Mouse (Mus musculus) left cerebral cortex, adult 8-10 months (tissue): ENCODE measurements around the gene Zfp846. TPM values are rescaled to one million over a fixed set of nuclear protein-coding genes. Genes with fewer than 3 reads are reported as not detected.
"Not testable (repeated sequence)": the region's sequence is repeated elsewhere in the genome, so short reads cannot be mapped to it uniquely, and the experiment has no call there.

Source experiments
- DNase-seq, 2 experiments: peaks; one replicate each; pipeline ENCODE4 v3.0.0; 2022; ENCODE audit warnings: low spot score in 2 of 2
- total RNA-seq, 4 experiments: library from RNA; stranded (reverse); gene quantifications; 2 replicates each; pipeline ENCODE4 v1.2.4; 2022

Gene Zfp846
- 10 to 100 TPM; 16.4 to 21.1 (median 18.7) TPM for total RNA-seq

DNA sequence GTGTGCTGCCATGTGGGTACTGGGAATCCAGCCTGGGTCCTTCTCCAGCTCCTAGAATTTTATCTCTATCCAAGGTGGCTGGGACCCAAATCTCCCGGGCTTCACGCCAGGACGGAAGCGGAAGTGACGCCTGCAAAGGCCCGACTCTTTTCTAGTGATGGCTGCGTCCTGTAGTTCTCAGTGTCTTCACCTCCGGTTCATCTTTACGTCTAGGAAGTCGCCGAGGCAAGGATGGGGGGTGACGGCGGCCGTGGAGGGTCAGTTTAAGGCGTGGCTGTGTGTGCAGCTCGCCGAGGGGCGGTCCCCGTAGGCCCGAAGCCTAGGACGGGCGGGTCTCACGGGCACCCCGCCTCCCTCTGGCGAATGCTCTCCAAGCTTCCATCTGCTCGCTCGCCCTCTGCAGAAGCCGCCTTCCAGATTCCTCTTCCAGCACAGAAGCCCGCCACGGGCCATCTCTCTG is at the start of gene Zfp846:
Zfp846 (plus strand) TSS at position 117 of the 460 bp plus-strand sequence.
- DNase-seq, result peak; percentile 99 to 100

DNA sequence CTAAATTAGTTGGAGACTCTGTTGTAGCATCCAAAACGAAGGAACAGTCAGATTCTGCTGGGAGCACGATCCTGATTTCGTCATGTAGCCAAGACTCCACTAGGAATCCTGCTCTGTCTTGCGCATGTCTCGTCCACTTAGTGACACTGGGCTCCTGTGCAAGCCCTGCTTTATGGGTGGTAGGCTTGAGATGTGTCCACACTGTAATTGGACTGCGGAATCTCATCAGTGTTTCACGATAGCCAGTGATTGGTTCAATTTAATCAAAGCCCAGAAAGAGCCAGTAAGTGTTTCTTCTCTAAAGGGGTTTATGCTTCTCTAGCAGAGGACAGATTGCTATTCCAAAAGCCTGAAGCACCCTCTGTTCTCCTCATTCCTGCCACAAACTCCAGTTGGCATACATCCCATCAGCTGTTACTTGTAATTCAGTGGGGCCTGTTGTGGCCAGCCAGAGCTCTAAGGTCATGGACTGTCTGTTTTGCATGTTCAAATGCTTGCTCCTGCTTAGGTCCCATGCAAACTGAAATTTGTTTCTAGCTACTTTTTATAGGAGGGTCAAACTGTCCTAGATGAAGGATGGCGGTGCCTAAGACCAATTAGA is 46.7 kb upstream of the Zfp846 start:
- DNase-seq, result no peak

DNA sequence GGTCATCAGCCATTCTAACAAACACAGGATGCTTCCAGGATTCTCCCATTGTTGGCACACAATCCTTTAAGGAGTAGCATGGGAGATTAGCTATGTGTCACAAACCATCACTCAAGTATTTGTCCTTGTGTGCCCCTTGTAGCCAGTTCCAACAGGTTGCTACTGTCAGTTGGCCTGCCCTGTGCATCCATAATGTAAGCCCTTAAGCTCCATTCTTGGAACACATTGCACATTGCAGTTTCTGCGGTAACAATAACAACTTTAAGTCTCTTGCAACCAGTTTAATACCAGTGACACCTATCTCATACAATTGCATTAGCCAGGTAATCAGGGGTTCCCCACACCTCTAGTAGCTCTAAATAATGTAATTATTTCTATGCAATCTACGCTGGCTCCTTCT is 44.5 kb upstream of the Zfp846 start:
- no peak for DNase-seq

DNA sequence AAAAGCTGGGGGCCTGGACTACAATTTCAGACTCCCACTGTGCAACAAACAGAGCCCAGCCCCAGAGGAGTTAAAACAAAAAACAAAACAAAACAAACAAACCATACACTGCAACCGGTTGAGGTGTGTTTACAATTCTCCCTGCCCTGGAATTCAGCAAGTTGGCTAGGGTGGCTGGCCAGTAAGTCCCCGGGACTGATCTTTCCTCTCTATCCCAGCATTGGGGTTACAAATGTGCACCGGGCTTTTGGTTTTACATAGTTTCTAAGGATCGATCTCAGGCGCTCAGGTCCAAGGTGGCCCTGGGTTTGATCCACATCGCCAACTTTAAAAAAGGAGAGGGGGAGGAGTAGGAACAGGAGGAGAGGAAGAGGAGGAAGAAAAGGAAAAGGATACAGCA is 37.6 kb upstream of the Zfp846 start:
- DNase-seq, result no peak

DNA sequence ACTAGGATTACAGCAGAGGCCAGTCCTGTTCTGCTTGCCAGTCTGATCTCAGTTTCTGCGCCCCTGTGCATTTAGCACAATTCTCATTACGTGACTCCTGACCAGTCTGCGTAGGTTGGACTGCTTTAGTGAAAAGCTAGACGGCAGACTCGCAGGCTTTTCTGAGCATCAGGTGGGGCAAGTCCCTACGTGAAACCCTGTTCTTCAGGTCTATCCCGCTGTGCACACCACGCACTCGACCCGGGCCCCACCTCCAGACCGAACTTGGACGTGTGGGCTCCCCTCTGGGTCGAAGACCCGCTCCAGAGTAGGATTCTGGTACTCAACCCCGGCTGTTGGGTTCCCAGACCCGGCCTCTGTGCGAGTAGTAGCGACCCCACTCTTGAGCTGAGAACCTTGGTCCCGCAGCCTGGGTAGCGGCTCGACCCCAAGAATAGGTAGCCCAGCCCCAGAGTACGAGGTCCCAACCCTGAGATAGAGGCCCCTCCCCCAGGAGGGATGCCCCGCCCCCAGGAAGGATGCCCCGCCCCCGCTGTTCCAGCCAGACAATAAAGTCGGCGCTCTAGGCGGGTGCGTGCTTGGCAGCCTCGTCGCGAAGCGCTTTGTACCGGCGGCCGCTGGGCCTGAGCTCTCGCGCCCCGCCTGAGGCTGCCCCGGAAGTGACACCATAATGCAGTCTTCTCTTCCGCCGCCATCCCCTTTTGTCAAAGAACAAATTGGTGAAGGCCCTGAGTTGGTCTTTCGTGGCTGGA is 36.8 kb upstream of the Zfp846 start:
- peak; percentile 54 to 66 for DNase-seq

DNA sequence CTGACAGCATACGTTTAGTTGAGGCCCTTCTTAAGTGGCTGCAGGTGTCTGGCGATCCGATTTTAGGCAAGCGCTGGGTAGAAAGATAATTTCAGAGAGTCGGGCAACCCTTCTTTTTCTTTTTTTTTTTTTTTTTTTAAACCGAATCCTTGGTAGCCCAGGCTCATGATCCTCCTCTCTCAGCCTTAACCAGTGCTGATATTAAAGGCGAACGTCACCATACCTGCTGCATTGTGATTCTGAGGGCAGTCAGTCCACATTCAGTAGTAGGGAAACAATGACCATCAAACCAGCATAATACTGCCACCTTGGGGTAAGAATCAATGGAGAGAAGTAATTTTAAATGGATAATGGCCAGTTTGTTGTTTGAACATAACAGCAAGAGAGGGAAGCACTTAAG is 35.9 kb upstream of the Zfp846 start:
- no peak for DNase-seq

DNA sequence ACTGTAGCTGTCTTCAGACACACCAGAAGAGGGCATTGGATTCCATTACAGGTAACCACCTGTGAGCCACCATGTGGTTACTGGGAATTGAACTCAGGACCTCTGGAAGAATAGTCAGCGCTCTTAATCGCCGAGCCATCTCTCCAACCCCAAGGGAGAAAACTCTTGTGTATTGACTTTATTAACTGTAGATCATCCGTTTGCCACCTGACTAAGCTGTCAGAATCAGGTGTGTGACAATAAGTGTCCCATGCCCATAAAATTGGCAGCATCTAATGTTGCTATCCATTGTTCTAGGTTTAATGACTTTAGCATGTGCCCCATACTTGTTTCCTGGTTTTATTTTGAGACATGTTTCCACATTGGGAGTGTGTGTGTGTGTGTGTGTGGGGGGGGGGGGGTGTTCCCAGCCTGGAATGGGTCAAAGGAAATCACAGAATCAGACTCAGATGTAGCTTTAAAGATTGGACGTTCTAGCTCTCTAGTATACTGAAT is 29.3 kb upstream of the Zfp846 start:
- DNase-seq, result no peak

DNA sequence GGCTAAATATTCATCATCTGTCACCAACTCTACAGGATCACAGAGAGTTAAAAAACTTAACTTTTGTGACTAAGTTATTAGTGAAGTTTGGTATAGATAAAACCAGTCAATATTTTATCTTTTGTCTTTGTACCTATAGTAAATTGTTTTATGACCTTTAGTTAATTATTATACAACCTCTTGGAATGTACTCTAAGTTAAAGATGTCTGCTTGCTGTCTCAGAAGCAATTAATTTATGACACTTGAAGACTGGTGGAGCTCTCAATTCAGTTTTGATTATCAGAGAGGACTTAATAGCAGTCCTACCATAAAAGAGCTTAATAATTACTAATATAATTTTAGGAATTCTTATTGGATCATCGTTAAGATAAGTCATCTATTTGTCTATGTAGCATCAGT is 28.4 kb upstream of the Zfp846 start:
- DNase-seq, result no peak

DNA sequence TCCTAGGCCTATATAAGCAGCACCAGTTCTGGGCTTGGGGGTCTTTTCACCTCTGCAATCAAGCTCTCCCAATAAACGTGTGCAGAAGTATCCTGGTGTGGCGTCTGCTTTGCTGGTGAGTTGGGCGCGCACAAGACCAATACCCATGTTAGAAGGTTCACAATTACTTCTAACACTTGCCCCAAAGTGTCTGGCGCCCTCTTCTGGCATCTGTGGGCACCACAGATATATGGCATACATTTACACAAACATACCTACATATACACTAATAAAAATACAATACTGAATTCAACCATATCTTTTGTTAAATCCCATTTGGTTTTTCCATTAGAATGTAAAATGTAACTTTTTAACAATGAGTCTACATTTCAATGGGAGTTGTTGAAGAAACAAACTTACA is 18.9 kb upstream of the Zfp846 start:
- DNase-seq, result no peak

DNA sequence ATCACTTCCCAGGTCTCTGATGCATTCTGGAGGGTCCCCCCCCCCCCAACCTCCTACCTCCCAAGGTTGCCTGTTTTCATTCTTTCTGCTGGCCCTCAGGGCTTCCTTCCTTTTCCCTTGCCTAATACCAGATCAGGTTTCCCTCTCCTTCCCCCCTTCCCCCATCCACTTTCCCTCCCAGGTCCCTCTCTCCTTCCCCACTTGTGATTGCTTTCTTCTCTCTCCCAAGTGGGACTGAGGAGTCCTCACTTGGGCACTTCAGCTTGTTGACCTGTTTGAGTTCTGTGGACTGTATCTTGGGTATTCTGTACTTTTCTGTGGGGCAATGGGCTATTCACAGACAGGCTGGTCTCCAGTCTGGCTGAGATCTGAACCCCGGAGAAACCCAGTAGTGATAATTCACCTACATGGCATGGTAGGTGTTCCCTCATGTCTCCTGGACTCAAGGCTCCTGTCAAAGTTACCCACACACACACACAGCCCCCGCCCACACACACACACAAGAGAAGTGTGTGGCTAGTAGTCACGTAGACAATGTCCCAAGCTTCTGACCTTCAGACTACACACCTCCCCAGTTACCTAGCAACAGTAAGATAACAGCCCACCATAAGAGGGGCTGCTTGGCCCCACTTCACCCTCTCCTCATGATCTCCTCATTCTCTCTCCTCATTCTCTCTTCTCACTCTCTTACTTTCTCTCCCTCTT is 15.6 kb upstream of the Zfp846 start:
- DNase-seq, result not testable (repeated sequence)

DNA sequence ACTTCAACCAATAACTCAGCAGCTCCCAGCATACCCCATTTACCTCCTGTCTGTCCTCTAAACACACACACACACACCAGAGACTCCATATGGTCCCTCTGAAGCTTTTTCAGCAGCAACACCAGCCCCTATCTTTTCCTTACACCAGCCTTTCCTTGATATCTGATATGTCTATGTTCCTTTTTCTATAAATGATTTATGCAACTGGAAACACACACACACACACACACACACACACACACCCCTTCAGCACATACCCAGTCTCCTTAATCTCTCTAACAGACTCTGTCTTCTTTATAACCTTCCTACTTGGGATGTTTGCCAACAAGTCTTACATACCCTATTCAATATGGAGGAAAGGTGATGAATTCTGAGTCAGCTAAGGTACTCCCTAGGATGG is 10.0 kb upstream of the Zfp846 start:
- no peak for DNase-seq

DNA sequence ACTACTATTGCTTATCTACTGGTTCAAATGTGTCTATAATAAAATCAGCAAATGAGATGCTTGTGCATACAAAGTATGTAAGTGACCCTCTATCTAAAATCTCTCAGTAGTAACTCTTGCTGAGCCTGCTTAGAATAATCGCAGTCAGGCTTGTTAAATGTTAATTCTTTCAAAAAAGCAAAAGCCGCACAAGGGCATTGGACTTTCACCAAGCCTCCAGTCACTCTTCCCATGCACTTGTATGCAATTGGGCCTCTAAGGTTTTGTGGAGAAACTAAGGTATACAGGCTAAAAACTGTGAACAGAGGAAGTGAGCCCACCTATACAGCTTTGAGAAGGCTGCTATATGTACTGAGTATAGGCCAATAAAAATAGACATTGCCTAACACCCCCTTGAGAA is 4.5 kb upstream of the Zfp846 start:
- no peak for DNase-seq

DNA sequence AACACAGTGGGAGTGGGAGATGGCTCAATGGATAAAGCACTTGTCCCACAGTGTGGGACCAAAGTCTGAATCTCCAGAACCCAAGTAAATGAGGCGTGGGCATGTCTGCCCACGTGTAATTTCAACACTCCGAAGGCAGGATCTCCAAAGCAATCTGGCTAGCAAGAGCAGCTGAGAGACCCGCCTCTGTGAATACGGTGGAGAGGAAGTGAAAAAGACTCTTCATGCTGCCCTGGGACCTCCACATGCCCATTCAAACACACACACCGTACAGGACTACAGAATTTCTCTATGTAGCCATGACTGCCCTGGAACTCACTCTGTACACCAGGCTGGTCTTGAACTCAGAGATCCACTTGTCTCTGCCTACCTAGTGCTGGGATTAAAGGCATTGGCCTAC is 20.2 kb downstream of the Zfp846 start:
- DNase-seq, result no peak

DNA sequence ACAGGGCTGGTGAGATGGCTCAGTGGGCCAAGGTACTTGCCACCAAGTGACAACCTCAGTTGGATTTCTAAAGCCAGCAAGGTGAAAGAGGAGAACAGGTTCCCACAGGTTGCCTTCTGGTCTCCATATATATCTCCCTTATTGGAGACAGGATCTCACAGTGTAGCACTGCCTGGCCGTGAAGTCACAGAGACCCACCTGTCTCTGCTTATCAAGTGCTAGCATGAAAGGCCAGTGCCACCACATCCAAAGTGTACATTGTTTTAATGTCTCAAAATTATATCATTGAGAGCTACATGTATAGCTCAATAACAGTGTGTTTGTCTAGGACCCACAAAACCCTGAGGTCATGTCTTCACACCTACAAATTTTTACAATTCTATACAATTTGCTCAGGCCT is 25.2 kb downstream of the Zfp846 start:
- DNase-seq, result no peak

DNA sequence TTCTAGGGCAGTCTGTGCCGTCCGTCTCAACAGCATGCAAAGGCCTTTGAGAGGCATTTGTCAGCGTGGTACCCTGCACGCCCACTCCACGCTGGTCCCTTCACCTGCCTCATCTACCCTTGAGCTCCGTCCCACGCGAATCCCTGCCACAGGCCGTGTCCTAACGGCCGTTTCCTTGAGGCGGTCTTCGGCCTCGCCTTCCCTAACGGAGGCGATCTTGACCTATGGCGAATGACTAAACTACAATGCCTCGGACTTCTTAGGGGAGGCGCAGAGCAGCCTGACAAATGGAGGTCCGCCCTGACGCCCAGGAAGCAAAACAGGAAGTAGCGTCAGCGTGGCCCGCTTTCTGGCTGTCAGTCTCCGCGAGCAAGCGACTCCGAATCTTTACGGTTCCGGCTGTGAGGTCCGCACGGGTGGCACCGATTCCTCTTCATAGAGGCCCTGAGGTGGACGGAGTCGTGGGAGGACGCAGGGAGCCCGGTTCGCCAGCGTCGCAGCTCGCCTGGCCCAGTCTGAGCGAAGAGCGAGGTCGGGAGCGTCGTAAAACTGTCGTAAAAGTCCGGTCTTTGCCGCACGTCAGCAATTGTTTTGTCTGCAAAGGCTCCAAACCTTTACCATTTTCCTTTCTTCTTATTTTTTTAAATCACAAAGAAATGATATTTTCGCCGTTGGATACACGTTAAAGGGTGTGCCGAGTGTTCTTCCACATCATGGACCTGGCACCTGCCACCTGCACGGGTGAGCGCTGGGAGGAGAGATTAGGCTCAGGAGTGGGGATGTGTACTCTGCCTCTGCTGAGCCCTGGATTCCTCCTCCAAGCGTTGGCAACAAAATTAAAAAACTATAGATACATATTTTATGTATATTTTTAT is 26.2 kb downstream of the Zfp846 start:
- DNase-seq, result peak; percentile 81 to 83

DNA sequence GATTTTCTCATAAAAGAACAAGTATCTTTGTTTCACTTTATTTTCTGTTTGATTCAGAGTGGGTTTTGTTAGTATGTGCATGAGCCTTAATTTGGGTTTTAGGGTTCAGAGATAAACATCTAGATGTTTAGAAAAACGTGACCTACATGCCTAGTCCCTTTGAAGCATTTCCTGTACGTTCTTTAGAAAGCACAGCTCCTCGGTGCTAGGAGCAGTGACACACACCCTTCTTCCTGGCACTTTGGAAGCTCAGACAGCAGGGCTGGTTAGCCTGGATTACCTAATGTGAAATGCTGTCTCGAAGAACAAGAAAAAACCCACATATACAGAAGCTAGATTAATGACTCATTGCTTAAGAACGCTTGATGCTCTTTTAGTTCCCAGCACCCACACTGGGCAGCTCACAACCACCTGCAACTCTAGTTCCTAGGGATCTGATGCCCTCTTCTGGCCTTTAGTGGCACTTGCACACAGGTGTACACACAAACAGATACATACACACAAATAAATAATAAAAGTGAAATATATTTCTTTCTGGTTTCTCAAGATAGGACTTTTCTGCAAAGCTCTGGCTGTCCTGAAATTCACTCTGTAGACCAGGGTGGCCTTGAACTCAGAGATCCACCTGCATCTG is 28.9 kb downstream of the Zfp846 start:
- no peak for DNase-seq

DNA sequence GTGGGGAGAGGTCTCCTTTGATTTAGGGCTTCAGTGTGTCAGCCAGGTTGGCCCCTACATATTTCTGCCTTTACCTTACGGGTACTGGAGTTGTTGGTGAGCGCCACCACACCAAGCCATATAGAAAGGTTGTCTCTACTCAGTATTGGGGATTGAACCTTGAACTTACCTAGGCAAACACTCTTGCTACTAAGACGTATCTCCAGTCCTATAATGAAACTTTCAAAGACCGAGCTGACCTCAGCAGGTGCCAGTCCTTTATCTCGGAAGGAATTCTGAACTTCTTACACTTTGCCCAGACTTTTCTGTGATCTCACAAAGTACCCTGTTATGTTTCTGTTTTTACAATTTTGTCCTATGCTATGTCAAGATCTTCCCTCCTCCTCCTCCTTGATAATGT is 30.9 kb downstream of the Zfp846 start:
- no peak for DNase-seq

DNA sequence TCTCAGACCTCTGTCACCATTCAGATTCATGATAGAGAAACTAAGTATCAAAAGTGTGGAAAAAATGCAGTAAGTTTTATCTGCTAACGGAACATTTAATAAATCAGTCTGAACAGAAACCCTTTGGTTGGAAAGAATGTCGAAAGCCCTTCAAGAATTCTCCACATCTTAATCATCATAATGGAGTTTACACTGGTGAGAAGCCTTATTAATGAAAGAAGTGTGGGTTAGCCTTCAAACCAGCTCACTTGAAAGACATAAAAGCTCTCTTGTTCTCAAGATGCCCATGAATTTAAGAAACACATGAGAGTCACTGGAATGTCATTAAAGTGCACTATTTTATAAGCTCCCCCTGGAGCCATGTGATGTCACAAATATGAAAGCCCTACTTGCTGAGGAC is 35.6 kb downstream of the Zfp846 start:
- no peak for DNase-seq

DNA sequence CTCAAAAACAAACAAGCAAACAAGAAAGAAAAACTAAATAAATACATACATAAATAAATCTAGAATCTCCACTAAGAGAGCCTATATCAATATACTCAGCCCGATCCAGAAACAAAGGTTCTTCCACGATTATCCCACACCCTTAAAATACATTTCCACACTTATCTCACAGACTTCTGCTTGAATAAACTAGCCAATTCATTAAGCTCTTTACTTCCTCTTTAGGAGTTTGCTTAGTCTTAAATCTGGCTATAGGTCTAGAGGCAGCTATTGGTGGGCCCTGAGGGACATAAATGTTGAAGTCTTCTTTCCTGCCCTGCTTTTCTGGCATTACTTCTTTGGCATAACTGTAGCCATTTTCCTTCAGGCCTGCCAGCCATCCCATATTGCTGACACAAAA is 50.2 kb downstream of the Zfp846 start:
- no peak for DNase-seq

DNA sequence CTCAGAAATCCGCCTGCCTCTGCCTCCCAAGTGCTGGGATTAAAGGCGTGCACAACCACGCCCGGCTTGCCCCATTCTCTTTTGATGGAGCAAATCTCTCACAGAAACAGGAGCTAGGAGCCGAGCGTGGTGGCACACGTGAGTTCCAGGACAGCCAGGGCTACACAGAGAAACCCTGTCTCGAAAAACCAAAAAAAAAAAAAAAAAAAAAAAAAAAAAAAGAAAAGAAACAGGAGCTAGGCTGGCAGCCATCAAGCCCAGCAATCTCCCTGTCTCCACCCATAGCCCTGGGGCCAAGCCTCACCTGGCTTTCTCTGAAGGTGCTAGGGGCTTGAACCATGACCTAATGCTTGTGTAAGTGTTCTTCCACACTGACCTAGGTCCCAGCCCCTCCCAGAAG is 54.6 kb downstream of the Zfp846 start:
- DNase-seq, result not testable (repeated sequence)

DNA sequence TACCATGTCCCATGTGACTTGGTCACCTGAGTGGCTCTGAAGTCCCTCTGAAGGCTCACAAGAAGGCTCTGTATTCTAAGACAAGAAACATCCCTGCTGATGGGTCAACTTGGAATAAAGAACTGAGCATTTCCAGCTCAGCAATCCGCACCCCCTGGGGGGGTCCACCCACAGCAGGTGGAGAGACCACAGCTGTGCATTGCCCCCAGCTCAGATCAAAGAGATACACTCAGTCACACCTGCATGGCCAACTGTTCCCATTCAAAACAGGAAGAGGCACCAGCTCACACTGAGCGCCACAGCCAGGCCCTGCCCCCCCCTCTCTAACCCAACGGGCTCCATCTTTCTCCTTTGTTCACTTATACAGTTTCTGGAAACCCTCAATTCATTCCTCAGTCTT is 55.2 kb downstream of the Zfp846 start:
- DNase-seq, result no peak
